Mouse (Mus musculus) ES-Bruce4 (cell line): ENCODE data around the gene Ssx2ip.

Source experiments
- CTCF ChIP-seq: IDR thresholded peaks from one replicate; pipeline ENCODE4 v1.8.1; 2011; ENCODE audit warnings: low read depth, low read length
- EP300 ChIP-seq: IDR thresholded peaks from 2 replicates; pipeline ENCODE4 v1.6.1; 2011; ENCODE audit warnings: low read depth, low read length; ENCODE audit not compliant: insufficient read depth
- POLR2A ChIP-seq: IDR thresholded peaks from one replicate; pipeline ENCODE4 v1.8.1; 2011; ENCODE audit warnings: low read length; ENCODE audit not compliant: insufficient read depth

GRCm38 (mm10) chr3:146436114-146436513, 31.7 kb downstream of the Ssx2ip start:
- TF ChIP-seq CTCF, result no peak
- TF ChIP-seq EP300, result no peak
- no peak for TF ChIP-seq POLR2A
